Mouse (Mus musculus) layer of hippocampus, adult 6 months (tissue): ENCODE results near the gene Dhx15. TPM values are rescaled to one million over a fixed set of nuclear protein-coding genes. Genes with fewer than 3 reads are reported as not detected.

Experiments
- long read RNA-seq, 2 experiments: library from polyadenylated mRNA; unstranded; transcript quantifications; one replicate each; pipeline ENCODE4 v2.0.0; 2019 to 2020
- microRNA-seq: library from miRNA; unstranded; fragments of <30 nt; microRNA quantifications from one replicate; pipeline ENCODE4 v1.2.0, GENCODE M21; 2020
- polyA plus RNA-seq: library from polyadenylated mRNA; unstranded; fragments of <200 nt; fragmentation: Nextera tagmentation; gene quantifications from 2 replicates; pipeline ENCODE4 v1.2.3, GENCODE M21; 2021

Gene Dhx15
- 16.6 and 20.7 TPM in 2 replicates for polyA plus RNA-seq
- long read RNA-seq, experiment 1, transcript Dhx15-207 (14 exons, 2,375 nt), result minor isoform, 6 of 47 reads
- long read RNA-seq, experiment 1, transcript Dhx15-201 (14 exons, 3,010 nt), result major isoform, 19 of 47 reads
- long read RNA-seq, experiment 1, partial matches to known transcripts, result 21 of 47 reads
- long read RNA-seq, experiment 1, other reads (novel, unspliced or antisense), result 1 of 47 reads
- long read RNA-seq, experiment 2, transcript Dhx15-201 (14 exons, 3,010 nt), result major isoform, 212 of 247 reads
- long read RNA-seq, experiment 2, transcript Dhx15-207 (14 exons, 2,375 nt), result minor isoform, 8 of 247 reads
- long read RNA-seq, experiment 2, partial matches to known transcripts, result 14 of 247 reads
- long read RNA-seq, experiment 2, other reads (novel, unspliced or antisense), result 13 of 247 reads

DNA sequence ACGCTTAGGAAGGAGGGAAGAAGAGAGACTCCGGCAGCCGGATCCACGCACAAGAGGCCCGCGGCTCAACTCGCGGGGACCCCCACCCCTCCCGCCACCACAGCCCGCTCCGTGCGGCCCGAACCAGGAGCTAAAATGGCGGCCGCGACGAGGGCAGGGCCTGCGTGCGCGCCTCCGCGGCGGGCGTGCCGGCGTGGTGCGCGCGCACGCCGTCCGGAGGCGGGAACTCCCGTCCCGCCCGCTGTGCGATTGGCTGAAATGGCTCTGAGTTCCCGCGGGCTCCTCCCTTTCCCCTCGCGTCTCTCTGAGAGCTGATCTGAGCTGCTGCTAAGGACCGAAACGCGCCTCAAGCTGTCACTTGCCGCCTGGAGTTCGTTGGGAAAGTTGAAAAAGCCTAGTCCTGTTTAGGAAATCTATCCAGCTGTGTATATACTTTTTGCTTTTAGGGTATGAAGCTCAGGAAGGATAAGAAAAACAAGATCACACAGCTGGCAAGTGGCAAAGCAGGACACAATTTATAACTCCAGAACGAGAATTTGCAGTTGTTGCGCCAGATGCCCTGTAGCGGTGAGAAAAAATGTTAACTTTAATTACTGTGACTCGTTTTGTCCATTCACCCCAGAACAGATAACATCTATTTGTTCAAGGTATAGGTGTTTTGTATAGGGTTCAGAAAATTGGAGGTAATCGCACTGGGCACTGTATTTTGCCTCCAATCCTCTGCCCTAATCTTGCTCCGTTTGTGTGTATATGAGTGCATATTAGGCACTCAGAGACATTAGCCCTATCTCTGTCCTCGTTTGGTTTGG, at the start of gene Dhx15:
Gene Dhx15, minus strand, starts transcription at position 144 of the 809 bp plus-strand sequence.

Small RNA genes within 50 kb of the gene (microRNA-seq; reads per million reads assigned to microRNA genes)
- gene Mir6417, result not detected

Other genes starting within 250 kb of the Dhx15 start
- 10.5 and 18.4 TPM in 2 replicates for gene Sod3, start 173.3 kb upstream of the Dhx15 start, polyA plus RNA-seq